Mouse (Mus musculus) kidney, postnatal 0 days (tissue): ENCODE measurements around the gene Scd2. TPM values are rescaled to one million over a fixed set of nuclear protein-coding genes. Genes with fewer than 3 reads are reported as not detected.
A peak's percentile ranks its signal among the peaks of the same experiment; 100 is the strongest.
"Not testable (repeated sequence)": the region's sequence is repeated elsewhere in the genome, so short reads cannot be mapped to it uniquely, and the experiment has no call there.

Experiments
- ATAC-seq: fragments of 200-750 bp; cut with Nextera tagmentation; replicated peaks from 2 replicates; pipeline ENCODE4 v1.8.0; 2017; ENCODE audit warnings: low read depth, moderate number of reproducible peaks, moderate TSS enrichment, moderate library complexity; ENCODE audit not compliant: low FRiP score
- DNase-seq: peaks from one replicate; pipeline ENCODE4 v3.0.0-alpha.2; 2016; ENCODE audit warnings: low spot score
- H3K27ac ChIP-seq: fragments of 300-500 bp; sonication (generic); 2 replicates; pipeline ENCODE4 v1.5.1; 2014; ENCODE audit warnings: mild to moderate bottlenecking
- H3K27me3 ChIP-seq: fragments of 300-500 bp; sonication (generic); 2 replicates; pipeline ENCODE4 v1.6.1; 2014; ENCODE audit warnings: low read length, mixed read lengths; ENCODE audit not compliant: insufficient read depth
- H3K36me3 ChIP-seq: fragments of 300-500 bp; sonication (generic); 2 replicates; pipeline ENCODE4 v1.6.1; 2014; ENCODE audit warnings: low read length, mixed read lengths; ENCODE audit not compliant: insufficient read depth
- H3K4me1 ChIP-seq: fragments of 300-500 bp; sonication (generic); replicated peaks from 2 replicates; pipeline ENCODE4 v1.6.1; 2014; ENCODE audit warnings: antibody characterized with exemption, low read length, mixed read lengths; ENCODE audit not compliant: insufficient read depth
- H3K4me2 ChIP-seq: fragments of 300-500 bp; sonication (generic); 2 replicates; pipeline ENCODE4 v1.6.1; 2014; ENCODE audit warnings: mild to moderate bottlenecking, low read length, moderate library complexity, mixed read lengths
- H3K4me3 ChIP-seq: fragments of 300-500 bp; sonication (generic); replicated peaks from 2 replicates; pipeline ENCODE4 v1.5.1; 2014; ENCODE audit warnings: low read depth, low read length
- H3K9ac ChIP-seq: fragments of 300-500 bp; sonication (generic); 2 replicates; pipeline ENCODE4 v1.6.1; 2014; ENCODE audit warnings: low read depth, low read length
- H3K9me3 ChIP-seq: fragments of 300-500 bp; sonication (generic); replicated peaks from 2 replicates; pipeline ENCODE4 v1.6.1; 2016; ENCODE audit warnings: low read length, inconsistent platforms, mixed read lengths
- CTCF ChIP-seq: IDR thresholded peaks from 2 replicates; pipeline ENCODE4 v1.5.1; 2016; ENCODE audit warnings: antibody characterized with exemption, low read depth, mild to moderate bottlenecking, moderate library complexity
- WGBS: fragments of 180-500 bp; shearing (Covaris S2); extraction: QIAGEN DNeasy Blood & Tissue Kit; methylation state at CpG from one replicate; pipeline ENCODE4 v1.1.7; 2014; 5-methylcytosine and 5-hydroxymethylcytosine counted together
- polyA plus RNA-seq: library from polyadenylated mRNA; unstranded; fragments of >200 nt; fragmentation: Nextera tagmentation; extraction: Ambion mirVana; gene quantifications from 2 replicates; pipeline ENCODE4 v1.2.1, GENCODE M21; 2015

Scd2 gene
- polyA plus RNA-seq, 1 experiment from 2014 or later, result 81.1 TPM

GRCm38 (mm10) chr19:44305701-44306100 lies 12.2 kb downstream of the Scd2 start:
- Histone ChIP-seq H3K9me3 (no peaks in the 10 kb centered on the region), H3K9ac (no peak overlapping the region), H3K4me3 (no peak overlapping the region), H3K27ac (no peak overlapping the region), H3K36me3 (peaks cover 55% of the 10 kb centered on the region), H3K4me1 (peaks cover 8% of the 10 kb centered on the region; the same call in 1 of the 2 replicates), H3K4me2 (no peak overlapping the region), H3K27me3 (no peaks in the 10 kb centered on the region)
- WGBS, result 84% methylated on average over 15 of the region's 15 CpGs
- no peak for TF ChIP-seq CTCF
- DNase-seq, result no peak
- no peak for ATAC-seq

- TF ChIP-seq CTCF, result no peak
- Histone ChIP-seq H3K4me1 (0 out of 2 replicates have a peak, but pooled peaks cover 8% of the 10 kb centered on the region), H3K27me3 (no peaks in the 10 kb centered on the region), H3K9me3 (no peaks in the 10 kb centered on the region), H3K4me3 (no peak overlapping the region), H3K9ac (no peak overlapping the region), H3K4me2 (no peak overlapping the region), H3K36me3 (peaks cover 51% of the 10 kb centered on the region), H3K27ac (no peak overlapping the region)
- ATAC-seq, result no peak
- WGBS, result 62% methylated on average over 7 of the region's 7 CpGs
- no peak for DNase-seq
Observed at GRCm38 (mm10) chr19:44306171-44306570, 12.7 kb downstream of the Scd2 start.

DNA sequence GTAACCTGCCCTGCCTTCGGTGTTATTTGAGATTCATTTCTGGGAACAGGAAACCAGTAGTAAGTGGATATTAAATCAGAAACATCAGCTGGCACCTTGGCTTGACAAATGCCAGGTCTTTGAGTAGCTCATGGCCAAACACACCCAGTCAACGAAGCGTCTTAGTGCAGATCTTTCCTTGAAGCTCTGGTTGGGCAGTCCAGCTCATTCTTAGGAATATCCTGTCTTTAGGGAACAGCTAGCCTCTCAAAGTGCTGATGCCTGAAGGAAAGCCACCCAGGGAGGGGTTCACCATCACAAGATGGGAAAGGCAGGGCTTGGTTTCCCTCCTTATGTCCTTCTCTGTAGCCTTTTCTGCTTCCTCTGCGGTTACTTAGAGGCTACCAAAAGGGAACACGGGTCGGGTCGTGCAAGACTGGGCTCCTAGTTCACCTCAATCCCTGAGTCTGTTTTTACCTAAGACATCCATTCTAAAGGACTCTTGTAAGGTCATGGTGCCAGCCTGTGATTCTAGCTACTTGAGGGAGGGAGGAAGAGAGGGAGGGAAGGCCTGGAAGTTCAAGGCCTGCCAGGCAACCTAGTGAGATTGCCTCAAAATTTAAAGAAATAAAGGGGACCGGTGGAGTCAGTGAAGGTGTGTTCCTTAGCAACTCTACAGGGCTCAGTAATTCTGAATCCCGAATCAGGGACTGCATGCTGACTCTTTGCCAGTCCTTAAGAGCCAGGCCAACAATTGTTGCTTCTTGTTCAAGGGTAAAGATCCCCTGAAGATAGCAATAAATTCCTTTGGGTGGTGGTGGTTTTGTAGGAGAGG lies 13.8 kb downstream of the Scd2 start:
- Histone ChIP-seq H3K4me1 (peaks cover 12% of the 10 kb centered on the region), H3K36me3 (peaks cover 43% of the 10 kb centered on the region), H3K4me3 (no peak overlapping the region), H3K9me3 (no peaks in the 10 kb centered on the region), H3K27ac (no peak overlapping the region), H3K9ac (no peak overlapping the region), H3K4me2 (no peak overlapping the region), H3K27me3 (no peaks in the 10 kb centered on the region)
- DNase-seq, result no peak
- no peak for TF ChIP-seq CTCF
- ATAC-seq, result no peak
- WGBS, result 84% methylated on average over 9 of the region's 9 CpGs

DNA sequence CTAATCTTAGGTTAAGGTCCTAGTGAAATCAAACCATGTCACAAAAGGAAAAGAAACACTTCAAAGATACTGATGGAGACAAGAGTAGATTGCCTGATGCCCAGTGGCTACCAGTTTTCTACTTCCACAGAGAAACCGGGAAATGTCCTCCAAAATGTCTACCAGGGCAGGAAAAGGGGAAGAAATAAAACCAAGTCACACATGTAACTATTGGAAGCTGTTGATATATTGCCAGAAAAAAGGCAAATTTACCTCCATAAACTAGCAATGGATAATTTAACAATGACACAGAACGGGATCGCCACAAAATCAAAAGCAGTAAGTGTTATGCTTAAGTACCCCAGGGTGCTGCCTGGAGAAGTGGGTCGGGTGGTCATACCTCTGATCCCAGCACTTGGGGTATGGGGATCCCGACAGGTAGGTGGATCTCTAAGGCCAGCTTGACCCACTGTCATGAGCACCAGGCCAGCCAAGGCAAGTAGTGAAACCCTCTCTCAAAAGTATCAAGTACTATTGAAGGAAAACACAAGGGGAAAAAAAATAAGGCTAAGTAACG lies 14.5 kb downstream of the Scd2 start:
- no peak for DNase-seq
- no peak overlapping the region for H3K9ac ChIP-seq
- no peak overlapping the region for H3K4me3 ChIP-seq
- 72% methylated on average over 6 of the region's 6 CpGs for WGBS
- no peaks in the 10 kb centered on the region for H3K27me3 ChIP-seq
- no peak overlapping the region for H3K4me2 ChIP-seq
- H3K36me3 ChIP-seq, result peaks cover 37% of the 10 kb centered on the region
- H3K9me3 ChIP-seq, result no peaks in the 10 kb centered on the region
- TF ChIP-seq CTCF, result no peak
- H3K4me1 ChIP-seq, result peaks cover 12% of the 10 kb centered on the region
- no peak for ATAC-seq
- no peak overlapping the region for H3K27ac ChIP-seq

DNA sequence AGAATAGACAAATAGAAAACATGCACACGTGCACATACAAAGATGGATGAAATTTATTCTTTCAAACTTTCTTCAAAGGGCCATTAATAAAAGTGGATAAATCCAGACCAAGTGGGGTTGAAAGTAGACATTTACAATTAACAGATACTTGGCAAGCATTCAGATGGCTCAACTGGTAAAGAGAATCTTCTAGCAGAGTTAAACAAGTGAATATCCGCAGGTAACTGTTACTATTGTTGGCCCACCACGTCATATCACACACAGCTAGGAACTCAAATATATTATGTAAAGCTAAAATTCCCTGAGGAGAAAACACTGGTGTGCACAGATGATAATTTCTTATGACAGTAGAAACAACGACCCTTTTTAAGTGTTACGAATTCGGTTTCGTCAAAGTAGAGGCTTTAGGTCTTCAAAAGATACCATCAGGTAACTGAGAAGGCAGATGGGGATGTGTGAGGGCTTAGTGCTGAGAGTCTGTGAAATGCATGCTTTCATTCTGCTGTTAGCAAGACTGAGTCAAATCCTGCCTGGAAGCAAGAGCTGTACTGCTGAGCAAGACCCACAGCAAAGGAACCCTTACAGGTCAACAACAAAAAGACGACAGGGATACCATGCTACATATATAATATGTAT lies 15.3 kb downstream of the Scd2 start:
- H3K9me3 ChIP-seq, result no peaks in the 10 kb centered on the region
- peaks cover 30% of the 10 kb centered on the region for H3K36me3 ChIP-seq
- peaks cover 12% of the 10 kb centered on the region for H3K4me1 ChIP-seq
- H3K27ac ChIP-seq, result no peak overlapping the region
- no peak overlapping the region for H3K4me2 ChIP-seq
- no peak for TF ChIP-seq CTCF
- no peak overlapping the region for H3K4me3 ChIP-seq
- no peak for ATAC-seq
- DNase-seq, result no peak
- H3K27me3 ChIP-seq, result no peaks in the 10 kb centered on the region
- no peak overlapping the region for H3K9ac ChIP-seq
- WGBS, result 84% methylated on average over 8 of the region's 8 CpGs

DNA sequence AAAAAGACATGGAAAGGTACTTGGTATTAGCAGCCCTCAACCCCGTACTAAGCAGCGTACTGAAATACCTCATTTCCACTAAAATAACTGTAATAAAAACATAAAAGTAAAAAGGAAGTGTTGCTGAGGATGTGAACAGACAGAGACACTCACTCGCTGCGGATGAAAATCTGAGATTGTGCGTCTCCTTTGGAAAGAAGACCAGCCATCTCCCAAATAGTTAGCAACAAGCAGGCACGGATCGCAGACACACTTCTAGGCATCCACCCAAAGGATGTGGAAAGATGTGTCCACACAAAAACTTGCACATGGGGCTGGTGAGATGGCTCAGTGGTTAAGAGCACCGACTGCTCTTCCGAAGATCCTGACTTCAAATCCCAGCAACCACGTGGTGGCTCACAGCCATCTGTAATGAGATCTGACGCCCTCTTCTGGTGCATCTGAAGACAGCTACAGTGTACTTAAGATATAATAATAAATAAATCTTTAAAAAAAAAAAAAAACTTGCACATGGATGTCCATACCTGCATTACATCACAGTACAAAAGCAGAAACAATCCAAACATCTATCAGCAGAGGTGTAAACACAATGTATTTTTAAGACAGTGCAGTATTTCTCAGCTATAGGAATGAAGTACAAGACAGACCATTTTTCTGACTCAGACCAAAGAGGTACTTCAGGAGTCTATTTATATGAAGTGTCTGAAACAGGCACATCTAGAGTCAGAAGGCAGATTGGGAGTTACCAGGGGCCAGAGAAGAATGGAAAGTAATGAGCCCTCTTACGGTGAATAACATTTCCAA lies 16.1 kb downstream of the Scd2 start:
- H3K4me2 ChIP-seq, result no peak overlapping the region
- H3K36me3 ChIP-seq, result peaks cover 22% of the 10 kb centered on the region
- DNase-seq (no peak), ATAC-seq (no peak)
- H3K9me3 ChIP-seq, result no peaks in the 10 kb centered on the region
- no peaks in the 10 kb centered on the region for H3K27me3 ChIP-seq
- 79% methylated on average over 12 of the region's 12 CpGs for WGBS
- no peak overlapping the region for H3K4me3 ChIP-seq
- H3K9ac ChIP-seq, result no peak overlapping the region
- peak; percentile 44 for TF ChIP-seq CTCF
- no peak overlapping the region for H3K27ac ChIP-seq
- peaks cover 13% of the 10 kb centered on the region for H3K4me1 ChIP-seq

- DNase-seq, H3K4me3 ChIP-seq, H3K4me2 ChIP-seq, H3K9me3 ChIP-seq, H3K9ac ChIP-seq, H3K27ac ChIP-seq, H3K27me3 ChIP-seq, ATAC-seq: not testable (repeated sequence)
- Histone ChIP-seq H3K4me1 (peaks cover 13% of the 10 kb centered on the region), H3K36me3 (peaks cover 16% of the 10 kb centered on the region)
- WGBS, result 90% methylated on average over 1 of the region's 1 CpGs
Observed at GRCm38 (mm10) chr19:44310155-44310575, 16.7 kb downstream of the Scd2 start.
